Mouse (Mus musculus): ENCODE measurements around the gene Csf2ra.
"Not testable (repeated sequence)": the region's sequence is repeated elsewhere in the genome, so short reads cannot be mapped to it uniquely, and the experiment has no call there.

Gene Csf2ra

GRCm38 (mm10) chr19:61227941-61228701 is at the start of gene Csf2ra:
Gene Csf2ra, minus strand, starts transcription at chr19:61228429.
- peak; percentile 45 for DNase-seq

DNA sequence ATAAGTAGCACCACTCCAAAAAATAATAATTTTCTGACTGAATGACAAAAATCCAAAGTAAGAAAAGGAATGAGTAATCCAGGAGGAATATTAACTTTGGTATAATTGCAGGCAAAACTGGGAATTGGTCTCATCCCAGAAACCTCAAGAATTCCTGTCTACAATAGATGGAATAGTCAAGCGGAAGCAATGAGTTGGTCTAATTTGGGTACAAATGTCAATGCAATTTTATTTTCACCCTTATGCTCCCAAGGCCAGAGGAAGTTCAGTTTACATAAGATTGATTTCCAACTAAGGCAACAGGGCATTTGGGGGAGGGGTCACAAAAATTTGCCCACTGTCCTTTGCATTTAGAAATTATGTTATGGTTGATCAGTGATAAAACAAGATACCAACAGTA is 47.2 kb upstream of the Csf2ra start:
- DNase-seq, result no peak

DNA sequence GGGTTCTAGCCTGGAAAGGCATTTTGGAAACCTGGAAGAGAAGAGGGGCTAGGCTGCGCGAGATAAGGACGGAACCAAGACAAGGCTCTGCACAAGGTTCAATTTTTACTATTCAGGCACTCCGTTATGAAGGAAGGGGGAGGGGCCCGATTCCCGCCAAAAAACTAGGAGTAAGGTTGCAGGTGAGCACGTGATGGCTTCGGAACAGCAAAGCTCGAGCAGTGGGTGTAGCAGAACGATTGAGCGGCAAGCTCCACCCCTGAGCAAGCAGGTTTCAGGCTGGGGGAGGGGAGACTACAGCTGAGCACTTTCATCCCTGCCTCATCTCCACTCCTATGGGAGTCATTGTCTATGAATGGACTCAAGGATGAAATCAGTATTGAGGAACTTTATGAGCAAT is 40.9 kb upstream of the Csf2ra start:
- DNase-seq, result not testable (repeated sequence)

GRCm38 (mm10) chr19:61267141-61267540 is 38.9 kb upstream of the Csf2ra start:
- no peak for DNase-seq

- DNase-seq, result peak; percentile 49
These were observed 38.4 kb upstream of the Csf2ra start for GRCm38 (mm10) chr19:61266651-61267050.

- peak; percentile 57 for DNase-seq
These were observed 38.0 kb upstream of the Csf2ra start for GRCm38 (mm10) chr19:61266246-61266615.

- DNase-seq, result peak; percentile 76
These were observed 37.4 kb upstream of the Csf2ra start for GRCm38 (mm10) chr19:61265349-61266245.

DNA sequence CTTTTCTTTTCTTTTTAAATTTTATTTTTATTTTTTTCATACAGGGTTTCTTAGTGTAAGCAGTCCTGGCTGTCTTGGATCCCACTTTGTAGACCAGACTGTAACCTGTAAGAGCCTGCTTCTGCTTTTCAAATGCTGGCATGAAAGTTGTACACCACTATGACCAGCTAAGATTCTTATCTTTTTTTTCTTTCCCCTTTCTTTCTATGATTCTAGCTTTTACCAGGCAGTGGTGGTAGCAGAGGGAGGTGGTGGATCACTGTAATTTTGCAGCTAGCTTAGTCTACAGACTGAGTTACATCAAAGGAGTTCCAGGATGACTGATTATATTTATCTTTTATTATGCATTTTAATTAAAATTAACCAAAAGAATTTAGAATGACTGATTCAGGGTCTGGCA is 36.7 kb upstream of the Csf2ra start:
- no peak for DNase-seq

GRCm38 (mm10) chr19:61264227-61264626 is 36.0 kb upstream of the Csf2ra start:
- peak; percentile 31 for DNase-seq

DNA sequence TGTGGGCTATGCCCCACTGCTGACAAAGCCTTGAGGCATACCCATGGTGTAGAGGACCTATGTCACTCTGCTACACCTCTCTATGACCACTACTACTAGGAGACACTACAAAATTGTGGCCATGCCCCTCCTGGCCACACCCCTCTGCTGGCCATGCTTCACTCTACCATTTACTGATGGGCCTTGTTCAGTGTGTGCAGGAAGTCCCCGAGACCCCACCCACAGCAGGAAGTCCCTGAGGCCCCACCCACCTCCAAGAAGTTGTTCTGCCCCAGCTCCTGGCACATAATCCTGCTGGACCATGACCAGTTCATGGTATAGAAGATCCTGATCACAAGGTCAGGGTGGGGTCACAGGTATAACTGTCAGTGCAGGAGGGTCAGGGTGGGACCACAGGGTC is 33.0 kb upstream of the Csf2ra start:
- DNase-seq, result no peak

- DNase-seq, result no peak
These were observed 29.5 kb upstream of the Csf2ra start for GRCm38 (mm10) chr19:61257733-61258132.

DNA sequence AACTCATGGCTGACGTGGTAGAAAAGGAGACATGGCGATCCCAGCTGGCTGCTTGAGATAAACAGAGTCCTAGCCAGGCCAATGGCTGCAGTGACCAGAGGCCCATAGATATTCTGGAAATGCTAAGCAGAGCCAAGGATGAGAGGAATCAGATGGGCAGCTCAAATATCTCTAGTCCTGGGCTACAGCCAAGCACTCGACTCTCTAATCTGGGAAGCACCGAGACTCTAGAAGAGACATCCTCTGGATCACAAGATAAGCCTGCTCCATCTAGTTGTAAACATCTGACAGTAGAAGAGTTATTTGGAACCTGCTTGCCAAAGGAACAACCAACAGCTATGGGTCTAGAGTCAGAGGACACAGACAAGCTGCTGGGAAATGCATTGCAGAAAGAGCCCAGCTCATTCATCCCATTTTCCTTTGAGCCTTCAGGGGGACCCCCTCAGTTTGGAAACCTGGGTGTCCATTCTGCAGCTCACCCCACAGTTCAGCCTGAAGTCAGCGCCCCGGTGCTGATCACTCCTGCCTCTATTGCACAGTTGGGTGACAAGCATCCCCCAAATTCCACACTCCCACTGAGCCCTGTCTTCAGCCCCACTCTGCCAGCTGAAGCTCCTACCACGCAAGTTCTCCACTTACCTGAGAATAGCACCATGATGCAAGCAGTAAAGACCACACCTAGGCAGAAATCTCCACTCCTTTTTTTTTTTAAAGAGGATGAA is 28.1 kb upstream of the Csf2ra start:
- DNase-seq, result no peak

DNA sequence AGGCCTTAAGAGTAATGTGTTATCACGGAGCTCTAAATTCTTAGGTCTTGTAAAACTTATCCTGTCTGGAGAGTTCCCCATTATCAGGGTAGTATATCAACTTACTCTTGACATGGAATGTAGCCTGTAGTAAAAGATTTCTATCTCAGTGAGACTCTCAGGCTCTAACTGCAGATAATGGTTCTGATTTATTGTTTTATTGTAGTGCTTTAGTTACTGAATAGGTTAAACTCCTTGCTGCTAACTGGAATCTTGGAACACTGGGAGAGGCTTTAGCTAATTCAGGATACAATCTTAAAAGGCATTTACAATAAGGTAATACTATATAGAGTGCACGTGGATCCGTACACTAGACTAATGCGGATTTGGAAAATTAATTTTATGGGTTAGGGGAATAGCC is 19.1 kb upstream of the Csf2ra start:
- not testable (repeated sequence) for DNase-seq

DNA sequence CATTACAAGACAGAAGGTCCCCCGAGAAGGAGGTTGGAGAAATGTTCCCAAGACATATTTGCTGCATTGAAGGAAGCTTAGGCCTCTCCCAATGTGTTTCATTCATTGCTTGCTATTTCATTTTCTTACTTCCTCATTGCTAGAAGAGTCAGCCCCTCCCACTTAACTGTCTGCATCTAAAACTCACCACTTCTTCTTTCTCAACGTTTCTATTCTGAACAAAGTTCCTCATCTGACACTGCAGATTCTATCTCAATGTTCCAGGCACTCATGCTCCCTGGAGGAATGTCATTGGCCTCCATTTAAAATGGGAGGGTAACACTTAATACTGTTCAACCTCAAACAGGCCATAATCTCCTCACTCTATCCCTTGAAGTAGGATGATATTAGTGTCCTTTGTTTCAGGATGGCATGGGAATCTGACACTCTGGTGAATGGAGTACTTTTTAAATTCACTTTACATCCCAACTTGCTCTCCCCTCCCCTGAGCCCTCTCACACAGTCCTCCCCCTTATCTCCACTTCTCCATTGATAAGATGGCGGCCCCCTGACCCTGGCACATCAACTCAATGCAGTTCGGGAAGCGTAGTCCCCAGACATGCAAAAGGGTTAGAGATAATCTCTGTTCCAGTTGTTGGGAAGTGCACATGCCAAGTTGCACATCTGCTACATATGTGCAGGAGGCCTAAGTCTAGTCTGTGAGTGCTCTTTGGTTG is 16.6 kb upstream of the Csf2ra start:
- no peak for DNase-seq

DNA sequence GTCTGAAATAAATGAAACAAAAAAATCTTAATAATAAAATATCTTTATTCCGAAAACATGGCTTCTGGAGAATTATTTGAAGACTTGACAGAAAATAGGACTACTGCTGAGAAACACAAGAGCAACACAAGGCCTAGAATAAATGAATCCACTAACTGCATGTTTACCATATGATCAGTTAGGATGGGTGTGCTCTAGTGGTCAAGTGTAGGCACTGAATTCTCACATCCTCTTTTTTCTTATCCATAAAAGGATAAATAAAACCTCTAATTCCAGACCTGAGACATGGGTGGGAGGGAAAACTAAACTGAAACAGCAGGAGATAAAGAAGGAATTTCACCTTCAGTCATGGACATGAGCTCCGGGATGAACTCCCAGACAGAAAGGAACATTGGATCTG is 9.7 kb upstream of the Csf2ra start:
- DNase-seq, result no peak

DNA sequence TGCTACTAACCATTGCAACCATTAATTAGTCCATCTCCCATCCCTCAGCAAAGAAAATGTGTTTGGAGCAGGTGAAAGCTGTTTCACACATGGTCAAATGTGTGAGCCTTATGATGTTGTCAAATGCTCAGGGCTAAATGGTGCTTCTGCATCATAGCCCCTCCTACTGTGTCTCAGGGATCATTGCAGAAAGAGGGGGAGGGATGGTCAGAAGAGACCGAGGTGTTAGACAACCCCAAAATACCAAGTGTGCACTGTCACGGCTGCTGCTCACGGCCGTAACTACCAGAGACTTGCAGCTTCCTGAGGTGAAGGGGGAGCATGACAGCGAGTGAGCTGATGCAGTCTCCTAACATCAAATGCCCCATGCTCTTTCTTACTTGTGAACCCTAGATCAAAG is 6.3 kb upstream of the Csf2ra start:
- DNase-seq, result no peak

DNA sequence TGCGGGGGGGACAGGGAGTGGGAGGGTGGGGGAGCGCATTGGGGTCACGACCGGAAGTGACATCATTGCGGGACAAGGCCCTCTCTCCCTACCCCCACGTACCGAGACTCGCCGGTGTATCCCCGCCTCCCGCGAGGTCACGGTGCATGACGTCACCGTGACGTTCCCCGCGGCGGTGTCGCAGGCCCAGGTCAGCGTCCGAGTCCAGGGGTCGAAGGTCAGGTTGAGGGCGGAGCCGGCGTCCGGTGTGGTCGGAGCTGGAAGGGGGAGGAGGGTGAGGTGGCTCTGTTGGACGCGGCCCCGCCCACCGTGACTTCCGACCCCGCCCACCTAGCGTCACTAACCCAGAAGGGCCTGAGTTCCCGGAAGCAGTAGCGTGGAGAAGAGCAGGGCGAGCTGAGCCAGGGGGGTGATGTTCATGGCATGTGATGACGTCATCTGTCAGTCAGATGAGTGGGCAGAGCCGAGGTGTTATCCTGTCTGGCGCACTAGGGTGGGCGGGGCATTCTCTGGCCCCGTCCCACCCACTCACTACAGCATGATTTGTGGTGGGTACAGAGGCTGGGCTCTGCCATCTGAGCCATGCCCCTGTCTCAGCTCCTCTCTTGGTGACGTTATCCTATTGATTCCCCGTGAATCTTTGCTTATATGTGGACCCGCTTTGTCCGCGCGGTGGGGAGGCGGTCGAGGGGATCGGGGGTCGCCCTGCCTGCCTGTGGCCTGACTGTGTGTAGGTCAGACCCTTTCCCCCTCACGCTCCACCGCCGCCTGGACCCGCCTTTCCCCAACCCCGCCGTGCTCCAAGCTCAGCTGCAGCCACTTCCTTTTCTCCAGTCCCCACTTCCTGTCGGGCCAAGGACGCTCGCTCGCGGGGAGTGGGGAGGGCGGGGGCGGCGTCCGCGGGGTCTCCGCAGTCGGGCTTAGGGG is 1.0 kb downstream of the Csf2ra start:
- peak; percentile 88 for DNase-seq

- DNase-seq, result peak; percentile 72
These were observed 1.8 kb downstream of the Csf2ra start for GRCm38 (mm10) chr19:61226401-61226927.

DNA sequence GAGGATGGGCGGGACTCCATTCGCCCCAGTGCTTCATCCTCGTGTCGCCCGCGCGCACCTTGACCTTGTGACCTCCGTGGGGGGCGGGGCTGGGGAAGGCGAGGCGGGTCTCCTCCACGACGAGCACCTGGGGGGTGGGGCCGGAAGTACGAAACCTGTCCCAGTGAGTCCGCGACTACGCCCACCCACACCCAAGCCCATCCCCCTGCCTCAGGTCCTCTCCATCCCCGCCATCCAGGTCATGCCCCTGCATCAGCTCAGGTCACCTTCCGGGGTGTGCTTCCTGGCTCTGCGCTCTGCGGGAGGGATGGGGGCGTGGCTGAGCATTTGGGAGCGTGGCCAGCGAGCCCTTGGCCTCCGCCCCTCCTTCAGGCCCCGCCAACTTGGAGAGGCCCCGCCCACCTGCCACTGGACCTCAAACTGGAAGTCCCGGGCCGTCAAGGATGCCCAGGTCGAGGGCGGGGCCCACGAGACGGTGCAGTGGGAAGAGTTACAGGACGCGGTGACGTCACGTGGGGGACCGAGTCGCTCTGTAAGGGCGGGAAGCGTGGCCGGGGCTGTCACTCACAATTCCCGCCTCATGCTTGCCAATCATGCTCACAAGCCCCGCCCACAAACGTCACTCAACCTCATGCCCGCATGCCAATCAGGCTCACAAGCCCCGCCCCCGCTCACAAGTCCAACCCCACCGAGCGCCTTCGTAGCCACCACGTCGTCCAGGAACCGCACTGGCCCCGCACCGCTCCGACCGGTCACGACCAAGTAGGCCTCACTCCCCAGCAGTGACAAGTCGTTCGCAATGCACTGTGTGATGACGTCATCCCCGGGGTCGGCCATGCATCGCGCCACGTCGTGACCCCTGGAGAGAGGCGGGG is 2.5 kb downstream of the Csf2ra start:
- peak; percentile 89 for DNase-seq

Data from liver (tissue).